Mouse (Mus musculus) stomach, adult 2 months (tissue): ENCODE measurements around the gene Vmn1r130. TPM values are rescaled to one million over a fixed set of nuclear protein-coding genes. Genes with fewer than 3 reads are reported as not detected.

Source experiments
- polyA plus RNA-seq: library from polyadenylated mRNA; depleted of rRNA; stranded (reverse); fragments of >200 nt; gene quantifications from 2 replicates; pipeline ENCODE4 v1.2.3, GENCODE M21; 2012; rRNA removed

The Vmn1r130 gene
- not detected in 2 replicates for polyA plus RNA-seq

GRCm38 (mm10) chr7:21511480-21511879 is at the start of gene Vmn1r130:
Gene Vmn1r130 (plus strand): TSS chr7:21511780.

DNA sequence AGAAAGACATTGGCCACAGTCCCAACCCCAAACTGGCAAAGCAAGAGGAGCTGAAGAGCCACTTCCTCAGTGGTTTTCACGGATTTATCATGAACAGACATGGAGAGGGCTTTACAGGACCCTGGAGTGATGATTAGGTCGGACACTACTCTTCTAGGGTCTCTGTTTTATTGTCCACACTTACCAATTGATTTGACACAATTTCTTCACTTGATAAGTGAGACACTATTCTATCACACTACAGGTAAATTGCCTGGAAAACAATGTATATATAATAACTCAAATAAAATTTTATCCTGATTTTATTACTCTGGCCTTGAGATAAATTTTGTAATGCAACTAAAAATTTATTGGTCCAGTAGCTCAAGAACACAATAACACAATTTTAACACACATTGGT is 34.4 kb downstream of the Vmn1r130 start, which contains the start of gene Vmn1r131:
TSS of gene Vmn1r131 (minus strand) at position 101 of the 400 bp plus-strand sequence.

Other genes starting within 250 kb of the Vmn1r130 start
- gene Vmn1r125, start 239.6 kb upstream of the Vmn1r130 start, polyA plus RNA-seq: not detected in 2 replicates
- not detected in 2 replicates for gene Vmn1r126, start 210.3 kb upstream of the Vmn1r130 start, polyA plus RNA-seq
- gene Vmn1r127, start 191.9 kb upstream of the Vmn1r130 start, polyA plus RNA-seq: not detected in 2 replicates
- not detected in 2 replicates for gene Vmn1r128, start 162.4 kb upstream of the Vmn1r130 start, polyA plus RNA-seq
- gene Vmn1r129, start 150.5 kb upstream of the Vmn1r130 start, polyA plus RNA-seq: not detected in 2 replicates
- not detected in 2 replicates for gene Gm6882, start 79.0 kb upstream of the Vmn1r130 start, polyA plus RNA-seq
- not detected in 2 replicates for gene Vmn1r131, start 34.3 kb downstream of the Vmn1r130 start, polyA plus RNA-seq
- not detected in 2 replicates for gene Vmn1r132, start 102.3 kb downstream of the Vmn1r130 start, polyA plus RNA-seq
- gene Gm4175, start 249.7 kb downstream of the Vmn1r130 start, polyA plus RNA-seq: not detected in 2 replicates